Mouse (Mus musculus): Measurements from ENCODE around the gene Kansl1. TPM values are rescaled to one million over a fixed set of nuclear protein-coding genes. Genes with fewer than 3 reads are reported as not detected.
"Not testable (repeated sequence)": the region's sequence is repeated elsewhere in the genome, so short reads cannot be mapped to it uniquely, and the experiment has no call there.

The Kansl1 gene
- polyA plus RNA-seq, 1 experiment from 2014 or later: 23.0 TPM

DNA sequence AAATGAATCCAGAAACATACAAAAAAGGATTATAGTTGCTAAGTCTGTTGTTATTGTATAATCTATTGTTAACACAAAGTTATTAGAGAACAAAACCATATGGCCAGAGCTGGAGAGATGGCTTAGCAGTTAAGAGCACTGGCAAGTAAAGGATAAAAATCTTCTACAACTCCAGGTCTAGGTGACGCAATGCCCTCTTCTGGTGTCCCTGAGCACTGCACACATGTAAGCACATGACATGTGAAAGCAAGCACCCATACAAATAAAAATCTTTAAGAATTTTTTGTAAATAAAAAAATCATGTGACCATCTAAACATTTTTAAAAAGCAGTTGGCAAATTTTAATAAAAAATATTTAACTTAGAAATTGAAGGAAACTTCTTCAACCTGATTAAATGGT lies 17.4 kb downstream of the Kansl1 start:
- no peaks in the 10 kb centered on the region for H3K27me3 ChIP-seq
- no peaks in the 10 kb centered on the region for H3K9me3 ChIP-seq (replicated peaks)
- H3K4me1 ChIP-seq: no peaks in the 10 kb centered on the region
- H3K4me3 ChIP-seq (replicated peaks): no peak overlapping the region
- no peak for ATAC-seq (replicated peaks; ENCODE audit: low FRiP score)
- H3K4me2 ChIP-seq: no peak overlapping the region
- 90% methylated on average over 1 of the region's 1 CpGs for WGBS
- no peak overlapping the region for H3K9ac ChIP-seq
- H3K36me3 ChIP-seq: peaks cover 9% of the 10 kb centered on the region; the same call in 1 of the 2 replicates
- H3K27ac ChIP-seq: no peak overlapping the region

- not testable (repeated sequence) for H3K4me1 ChIP-seq; H3K9me3 ChIP-seq (replicated peaks); H3K36me3 ChIP-seq; ATAC-seq (replicated peaks; ENCODE audit: low FRiP score); H3K4me3 ChIP-seq (replicated peaks); H3K9ac ChIP-seq; H3K4me2 ChIP-seq; H3K27ac ChIP-seq; H3K27me3 ChIP-seq
- WGBS: 65% methylated on average over 2 of the region's 2 CpGs
Observed at GRCm38 (mm10) chr11:104448499-104448898, 20.2 kb downstream of the Kansl1 start.

DNA sequence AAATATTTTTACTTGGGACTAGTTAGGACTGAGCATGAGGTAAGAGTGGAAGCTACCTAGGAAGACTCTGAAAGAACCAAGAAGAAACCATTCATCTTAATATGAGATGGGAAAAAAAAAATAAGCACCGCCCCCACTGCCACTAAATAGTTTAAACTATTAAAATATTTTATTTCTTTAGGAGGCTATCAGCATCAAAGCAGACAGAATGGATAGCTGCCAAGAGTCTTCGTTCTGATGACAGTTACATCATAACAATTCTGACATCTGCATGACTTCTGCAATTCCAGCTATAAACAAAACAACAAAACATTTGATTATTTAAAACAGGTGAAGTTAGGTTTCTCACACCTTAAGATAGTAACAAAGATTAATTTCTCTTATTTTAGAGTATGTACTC lies 23.1 kb downstream of the Kansl1 start:
- H3K4me1 ChIP-seq: peaks cover 5% of the 10 kb centered on the region; the same call in 1 of the 2 replicates
- H3K4me3 ChIP-seq (replicated peaks): no peak overlapping the region
- peaks cover 9% of the 10 kb centered on the region; the same call in 1 of the 2 replicates for H3K36me3 ChIP-seq
- H3K4me2 ChIP-seq: no peak overlapping the region
- H3K9me3 ChIP-seq (replicated peaks): no peaks in the 10 kb centered on the region
- H3K27me3 ChIP-seq: no peaks in the 10 kb centered on the region
- ATAC-seq (replicated peaks; ENCODE audit: low FRiP score): no peak
- WGBS: 79% methylated on average over 2 of the region's 2 CpGs
- no peak overlapping the region for H3K9ac ChIP-seq
- H3K27ac ChIP-seq: no peak overlapping the region

- no peak for ATAC-seq (replicated peaks; ENCODE audit: low FRiP score)
- Histone ChIP-seq H3K4me2 (no peak overlapping the region), H3K27me3 (no peaks in the 10 kb centered on the region), H3K4me3 (replicated peaks) (no peak overlapping the region), H3K9ac (no peak overlapping the region), H3K9me3 (replicated peaks) (no peaks in the 10 kb centered on the region), H3K4me1 (peaks cover 5% of the 10 kb centered on the region; the same call in 1 of the 2 replicates), H3K27ac (no peak overlapping the region), H3K36me3 (peaks cover 9% of the 10 kb centered on the region; the same call in 1 of the 2 replicates)
- WGBS: 93% methylated on average over 1 of the region's 1 CpGs
Observed at GRCm38 (mm10) chr11:104445044-104445443, 23.6 kb downstream of the Kansl1 start.

- H3K27ac ChIP-seq: peak overlapping the region; percentile 100
- 0 out of 2 replicates have a peak overlapping the region, but pooled peaks have one; percentile 92 for H3K9ac ChIP-seq
- H3K9me3 ChIP-seq (replicated peaks): no peaks in the 10 kb centered on the region
- peaks cover 11% of the 10 kb centered on the region for H3K4me1 ChIP-seq
- no peaks in the 10 kb centered on the region for H3K27me3 ChIP-seq
- 42% methylated on average over 2 of the region's 2 CpGs for WGBS
- ATAC-seq (replicated peaks; ENCODE audit: low FRiP score): no peak
- peak overlapping the region; percentile 72 for H3K4me3 ChIP-seq (replicated peaks)
- H3K4me2 ChIP-seq: peak overlapping the region; percentile 69
- H3K36me3 ChIP-seq: no peaks in the 10 kb centered on the region
Observed at GRCm38 (mm10) chr11:104443359-104443758, 25.3 kb downstream of the Kansl1 start.

GRCm38 (mm10) chr11:104442333-104443136 lies 26.1 kb downstream of the Kansl1 start:
- WGBS: under 1% methylated on average over 82 of the region's 82 CpGs

DNA sequence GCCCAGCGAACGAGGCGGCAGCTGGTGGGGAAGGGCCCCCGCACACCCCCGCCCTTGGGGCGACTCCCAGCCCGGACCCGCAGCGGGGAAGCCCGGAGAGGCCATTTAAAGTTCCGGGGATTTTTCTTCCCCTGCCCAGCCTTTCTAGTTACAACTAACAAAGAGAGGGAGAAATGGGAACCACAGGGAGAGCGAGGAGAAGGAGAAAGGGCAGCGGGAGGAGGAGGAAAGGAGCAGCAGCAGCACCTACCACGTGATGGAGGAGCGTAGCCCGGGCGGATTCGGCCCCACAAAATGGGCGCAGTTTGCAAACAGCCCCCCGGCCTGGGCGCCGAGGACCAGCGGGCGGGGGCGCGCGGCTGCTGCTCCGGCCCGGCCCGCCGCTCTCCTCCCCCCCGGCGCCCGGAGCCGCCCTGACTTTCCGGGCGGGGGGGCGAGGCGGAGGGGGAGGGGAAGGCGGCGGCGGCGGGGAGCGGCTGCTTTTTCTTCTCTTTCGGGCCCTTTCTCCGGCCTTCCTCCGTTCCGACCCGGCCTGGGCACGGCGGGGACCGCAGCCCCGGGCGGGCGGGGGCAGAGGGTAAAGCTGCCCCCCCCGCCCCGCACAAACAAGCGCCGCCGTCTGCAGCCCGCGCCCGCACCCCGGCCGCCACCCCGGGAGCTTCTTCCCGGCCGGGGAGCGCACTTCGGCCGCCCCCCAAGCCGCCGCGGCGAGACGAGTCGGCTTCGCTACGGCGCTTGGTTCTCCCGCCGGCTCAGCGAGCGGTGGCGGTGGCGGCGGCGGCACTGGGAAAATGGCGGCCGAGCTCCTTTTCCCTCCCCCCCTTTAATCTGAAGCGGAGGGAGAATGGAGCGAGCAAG lies 27.0 kb downstream of the Kansl1 start:
- WGBS: under 1% methylated on average over 61 of the region's 92 CpGs
- peak overlapping the region; percentile 69 for H3K4me2 ChIP-seq
- ATAC-seq (replicated peaks; ENCODE audit: low FRiP score): peak; percentile 68
- no peaks in the 10 kb centered on the region for H3K9me3 ChIP-seq (replicated peaks)
- peak overlapping the region; percentile 100 for H3K27ac ChIP-seq
- peak overlapping the region; percentile 72 for H3K4me3 ChIP-seq (replicated peaks)
- peaks cover 17% of the 10 kb centered on the region for H3K4me1 ChIP-seq
- no peaks in the 10 kb centered on the region for H3K27me3 ChIP-seq
- H3K9ac ChIP-seq: peak overlapping the region; percentile 92
- no peaks in the 10 kb centered on the region for H3K36me3 ChIP-seq

More at GRCm38 (mm10) chr11:104442333-104443136, 26.1 kb downstream of the Kansl1 start:
- Histone ChIP-seq H3K4me3 (replicated peaks) (peak overlapping the region; percentile 72), H3K36me3 (no peaks in the 10 kb centered on the region), H3K9me3 (replicated peaks) (no peaks in the 10 kb centered on the region), H3K27ac (peak overlapping the region; percentile 100), H3K9ac (peak overlapping the region; percentile 92), H3K4me1 (peaks cover 13% of the 10 kb centered on the region), H3K27me3 (no peaks in the 10 kb centered on the region), H3K4me2 (peak overlapping the region; percentile 69)
- ATAC-seq (replicated peaks; ENCODE audit: low FRiP score): peak; percentile 95

DNA sequence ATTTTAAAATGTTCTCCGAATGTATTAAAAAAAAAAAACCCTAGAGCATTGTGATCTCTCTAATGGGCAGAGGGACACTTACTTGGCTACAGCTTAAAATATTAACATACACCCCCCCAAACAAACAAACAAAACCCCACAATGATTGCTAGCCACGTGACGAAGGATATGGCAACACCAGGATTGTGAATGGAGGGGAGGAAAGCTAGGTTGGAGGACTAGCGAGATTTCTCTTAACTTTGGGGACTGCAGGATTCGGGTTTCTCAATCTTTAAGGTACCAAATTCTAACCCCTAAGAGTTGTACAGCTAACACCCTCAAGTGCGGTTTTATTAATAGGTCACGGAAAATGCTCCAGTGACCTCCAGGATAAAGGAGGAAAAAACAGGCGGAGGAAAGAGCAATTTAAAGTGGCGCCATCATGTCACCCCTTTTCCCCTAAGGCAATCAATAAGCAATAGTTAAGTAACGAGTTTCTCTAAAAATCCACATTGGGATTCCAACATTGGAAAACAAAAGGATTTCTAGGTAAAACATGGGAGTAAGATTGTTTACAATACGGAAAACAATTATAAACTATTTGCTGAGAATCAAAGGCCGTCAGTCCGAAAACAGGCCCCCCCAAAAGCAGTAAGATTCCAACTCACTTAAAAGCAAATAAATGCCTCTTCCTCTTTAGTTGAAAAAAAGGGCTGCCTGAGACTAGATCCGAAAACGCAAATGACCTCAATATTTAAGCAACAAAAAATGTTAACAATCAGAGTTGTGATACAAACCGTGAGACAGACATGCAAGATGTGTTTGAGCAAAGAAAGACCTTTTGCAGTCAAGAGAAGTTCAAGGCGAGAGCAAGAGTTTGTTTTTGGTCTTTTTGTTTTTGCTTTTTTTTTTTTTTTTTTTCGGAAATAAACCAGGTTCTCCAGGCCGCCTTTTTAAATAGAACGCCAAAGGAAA lies 27.9 kb downstream of the Kansl1 start:
- WGBS: under 1% methylated on average over 20 of the region's 20 CpGs
- peaks cover 17% of the 10 kb centered on the region for H3K4me1 ChIP-seq
- H3K4me3 ChIP-seq (replicated peaks): peak overlapping the region; percentile 72
- no peaks in the 10 kb centered on the region for H3K36me3 ChIP-seq
- H3K4me2 ChIP-seq: peak overlapping the region; percentile 69
- H3K27ac ChIP-seq: peak overlapping the region; percentile 100
- H3K9me3 ChIP-seq (replicated peaks): no peaks in the 10 kb centered on the region
- peak overlapping the region; percentile 92 for H3K9ac ChIP-seq
- no peak for ATAC-seq (replicated peaks; ENCODE audit: low FRiP score)
- H3K27me3 ChIP-seq: no peaks in the 10 kb centered on the region

- Histone ChIP-seq H3K4me1 (peaks cover 23% of the 10 kb centered on the region), H3K27ac (no peak overlapping the region), H3K27me3 (no peaks in the 10 kb centered on the region), H3K9me3 (replicated peaks) (no peaks in the 10 kb centered on the region), H3K4me3 (replicated peaks) (no peak overlapping the region; the same call in 1 of the 2 replicates), H3K9ac (no peak overlapping the region), H3K36me3 (no peaks in the 10 kb centered on the region), H3K4me2 (peak overlapping the region; percentile 43)
- 47% methylated on average over 2 of the region's 2 CpGs for WGBS
- no peak for ATAC-seq (replicated peaks; ENCODE audit: low FRiP score)
Observed at GRCm38 (mm10) chr11:104439703-104440102, 29.0 kb downstream of the Kansl1 start.

DNA sequence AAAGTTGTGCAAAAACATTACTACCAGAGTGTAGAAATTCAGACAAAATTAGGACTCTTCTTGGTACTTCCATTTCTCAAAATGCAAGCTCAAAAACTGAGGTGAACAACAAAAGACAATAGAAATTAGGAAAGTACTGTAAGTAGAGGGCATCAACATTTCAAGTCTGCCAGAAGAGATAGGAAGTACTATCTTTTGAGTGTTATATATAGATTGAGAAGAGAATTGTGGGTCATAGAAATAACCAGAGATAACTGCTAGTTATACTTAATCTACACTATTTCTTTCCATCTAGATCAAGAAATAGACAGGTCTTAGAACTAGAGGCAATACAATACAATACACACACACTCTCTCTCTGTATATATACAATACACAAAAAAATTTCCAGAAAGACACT lies 30.2 kb downstream of the Kansl1 start:
- Histone ChIP-seq H3K9me3 (replicated peaks) (no peaks in the 10 kb centered on the region), H3K9ac (no peak overlapping the region), H3K27ac (no peak overlapping the region), H3K4me3 (replicated peaks) (no peak overlapping the region), H3K36me3 (no peaks in the 10 kb centered on the region), H3K27me3 (no peaks in the 10 kb centered on the region), H3K4me1 (peaks cover 28% of the 10 kb centered on the region), H3K4me2 (no peak overlapping the region)
- ATAC-seq (replicated peaks; ENCODE audit: low FRiP score): no peak

DNA sequence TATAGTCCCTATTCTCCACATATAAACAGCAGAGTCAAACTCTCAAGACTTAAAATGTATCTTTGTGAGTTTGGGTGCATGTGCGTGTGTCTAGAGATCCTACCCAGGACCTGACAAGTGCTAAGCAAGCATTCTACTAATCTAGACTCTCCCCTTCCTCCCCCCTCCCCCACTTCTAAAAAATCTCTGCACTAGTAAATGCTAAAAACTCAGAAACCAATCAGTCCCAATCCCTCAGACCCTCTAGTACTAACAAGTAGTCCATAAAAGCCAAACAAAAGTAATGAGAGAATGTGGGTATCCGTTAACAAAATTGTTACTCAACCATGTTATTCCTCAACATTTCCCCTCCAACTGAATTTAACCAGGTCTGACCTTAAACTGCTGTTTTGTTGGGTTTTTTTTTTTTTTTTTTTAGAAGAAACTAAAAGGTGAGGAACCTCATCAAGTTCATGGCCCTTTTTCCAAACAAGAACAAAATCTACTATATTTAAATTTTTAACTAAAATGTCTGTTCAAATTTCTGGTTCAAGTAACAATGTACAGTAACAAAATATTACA lies 32.2 kb downstream of the Kansl1 start:
- no peak overlapping the region for H3K9ac ChIP-seq
- H3K27ac ChIP-seq: no peak overlapping the region
- no peak overlapping the region for H3K4me2 ChIP-seq
- 56% methylated on average over 2 of the region's 2 CpGs for WGBS
- peaks cover 30% of the 10 kb centered on the region for H3K4me1 ChIP-seq
- no peak for ATAC-seq (replicated peaks; ENCODE audit: low FRiP score)
- no peaks in the 10 kb centered on the region for H3K36me3 ChIP-seq
- no peak overlapping the region for H3K4me3 ChIP-seq (replicated peaks)
- H3K27me3 ChIP-seq: no peaks in the 10 kb centered on the region
- H3K9me3 ChIP-seq (replicated peaks): no peaks in the 10 kb centered on the region

Measured in kidney, embryonic 15.5 days (tissue).